Mouse (Mus musculus): Measurements from ENCODE around the gene Clasp2. TPM values are rescaled to one million over a fixed set of nuclear protein-coding genes. Genes with fewer than 3 reads are reported as not detected.

Clasp2 gene
- total and polyA plus RNA-seq, 2 experiments from 2014 or later = 107 to 242 TPM

DNA sequence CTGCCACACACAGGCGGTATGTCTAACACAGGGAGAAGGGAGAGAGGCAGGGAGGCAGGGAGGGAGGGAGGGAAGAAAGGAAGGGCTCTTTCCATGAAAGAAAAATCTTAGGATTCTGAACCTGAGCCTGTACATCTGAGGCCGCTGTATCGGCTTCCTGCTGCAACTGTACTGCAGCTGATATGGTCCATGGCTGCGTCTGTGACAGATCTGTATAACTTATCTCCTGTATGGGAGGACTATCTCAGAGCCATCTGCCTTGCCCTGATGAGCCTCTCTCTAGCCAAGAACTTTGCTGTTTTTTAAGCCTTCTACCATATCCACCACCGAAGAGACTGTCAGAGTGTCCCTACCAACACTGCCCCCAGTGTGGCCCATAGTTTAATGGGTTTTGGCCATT, 174.5 kb downstream of the Clasp2 start:
- Histone ChIP-seq H3K27me3 (ENCODE audit: insufficient read depth, low read length) (no peaks in the 10 kb centered on the region), H3K4me1 (ENCODE audit: insufficient read depth, low read length) (no peaks in the 10 kb centered on the region), H3K4me2 (ENCODE audit: low read depth, low read length) (no peak overlapping the region), H3K27ac (no peak overlapping the region), H3K9ac (replicated peaks; ENCODE audit: low read length) (no peak overlapping the region), H3K4me3 (ENCODE audit: low read length) (no peak overlapping the region), H3K36me3 (ENCODE audit: insufficient read depth, low read length) (peaks cover 51% of the 10 kb centered on the region), H3K9me3 (ENCODE audit: low read length) (no peaks in the 10 kb centered on the region)
- no peak for TF ChIP-seq CTCF (IDR thresholded peaks at IDR 0.05; ENCODE audit: low read depth)
- WGBS = 98% methylated on average over 5 of the region's 5 CpGs
- no peak for DNase-seq (ENCODE audit: low spot score)
- ATAC-seq = no peak

DNA sequence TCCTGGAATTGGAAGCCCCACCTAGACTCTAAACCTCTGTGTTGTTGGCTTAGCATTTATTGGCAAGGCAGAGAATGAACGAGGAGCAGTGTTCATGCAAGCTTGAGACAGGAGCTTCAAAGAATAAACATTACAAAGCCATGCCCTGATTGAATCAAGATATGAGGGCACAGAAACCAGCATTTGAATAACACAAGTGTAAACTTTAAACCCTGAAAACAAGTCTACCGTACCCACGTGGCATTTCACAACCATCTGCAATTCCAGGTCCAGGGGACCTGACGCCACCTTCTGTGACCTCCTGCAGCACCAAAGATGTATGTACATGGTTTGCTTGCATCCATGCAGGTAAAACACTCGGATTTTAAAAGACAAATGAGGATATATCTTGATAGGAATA, 181.4 kb downstream of the Clasp2 start:
- Histone ChIP-seq H3K4me2 (ENCODE audit: low read depth, low read length) (no peak overlapping the region), H3K4me3 (ENCODE audit: low read length) (no peak overlapping the region), H3K9me3 (ENCODE audit: low read length) (no peaks in the 10 kb centered on the region), H3K36me3 (ENCODE audit: insufficient read depth, low read length) (peaks cover 21% of the 10 kb centered on the region), H3K4me1 (ENCODE audit: insufficient read depth, low read length) (no peaks in the 10 kb centered on the region), H3K27me3 (ENCODE audit: insufficient read depth, low read length) (no peaks in the 10 kb centered on the region), H3K27ac (no peak overlapping the region), H3K9ac (replicated peaks; ENCODE audit: low read length) (no peak overlapping the region)
- TF ChIP-seq CTCF (IDR thresholded peaks at IDR 0.05; ENCODE audit: low read depth) = no peak
- DNase-seq (ENCODE audit: low spot score) (no peak), ATAC-seq (no peak)
- 94% methylated on average over 5 of the region's 5 CpGs for WGBS

- H3K9me3 ChIP-seq (ENCODE audit: low read length) = no peaks in the 10 kb centered on the region
- H3K9ac ChIP-seq (replicated peaks; ENCODE audit: low read length) = no peak overlapping the region
- no peak for DNase-seq (ENCODE audit: low spot score)
- no peak overlapping the region for H3K4me2 ChIP-seq (ENCODE audit: low read depth, low read length)
- H3K27ac ChIP-seq = no peak overlapping the region
- no peak for TF ChIP-seq CTCF (IDR thresholded peaks at IDR 0.05; ENCODE audit: low read depth)
- H3K27me3 ChIP-seq (ENCODE audit: insufficient read depth, low read length) = no peaks in the 10 kb centered on the region
- H3K4me3 ChIP-seq (ENCODE audit: low read length) = no peak overlapping the region
- no peak for ATAC-seq
- no peaks in the 10 kb centered on the region for H3K4me1 ChIP-seq (ENCODE audit: insufficient read depth, low read length)
- 92% methylated on average over 5 of the region's 5 CpGs for WGBS
- H3K36me3 ChIP-seq (ENCODE audit: insufficient read depth, low read length) = peaks cover 17% of the 10 kb centered on the region; the same call in 1 of the 2 replicates
Observed at GRCm38 (mm10) chr9:113924883-113925282, 183.6 kb downstream of the Clasp2 start.

DNA sequence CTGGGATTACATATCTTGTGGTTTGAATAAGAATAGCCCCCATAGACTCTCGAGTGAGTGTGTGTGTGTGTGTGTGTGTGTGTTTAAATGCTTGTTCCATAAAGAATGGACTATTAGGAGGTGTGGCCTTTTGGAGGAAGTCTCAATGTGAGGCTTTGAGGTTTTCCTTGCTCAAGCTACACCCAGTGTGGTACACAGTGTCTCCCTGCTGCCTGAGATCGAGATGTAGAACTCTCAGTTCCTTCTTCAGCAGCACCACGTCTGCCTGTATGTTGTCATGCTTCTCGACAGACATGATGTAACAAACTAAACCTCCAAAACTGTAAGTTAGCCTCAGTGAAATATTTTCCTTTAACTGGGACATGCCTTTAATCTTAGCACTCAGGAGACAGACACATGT, 187.3 kb downstream of the Clasp2 start:
- H3K27ac ChIP-seq = no peak overlapping the region
- no peaks in the 10 kb centered on the region for H3K9me3 ChIP-seq (ENCODE audit: low read length)
- DNase-seq (ENCODE audit: low spot score) (no peak), ATAC-seq (no peak)
- peaks cover 3% of the 10 kb centered on the region; the same call in 1 of the 2 replicates for H3K36me3 ChIP-seq (ENCODE audit: insufficient read depth, low read length)
- no peaks in the 10 kb centered on the region for H3K27me3 ChIP-seq (ENCODE audit: insufficient read depth, low read length)
- H3K4me3 ChIP-seq (ENCODE audit: low read length) = no peak overlapping the region
- WGBS = 82% methylated on average over 4 of the region's 4 CpGs
- no peak overlapping the region for H3K4me2 ChIP-seq (ENCODE audit: low read depth, low read length)
- peaks cover 13% of the 10 kb centered on the region for H3K4me1 ChIP-seq (ENCODE audit: insufficient read depth, low read length)
- no peak for TF ChIP-seq CTCF (IDR thresholded peaks at IDR 0.05; ENCODE audit: low read depth)
- H3K9ac ChIP-seq (replicated peaks; ENCODE audit: low read length) = no peak overlapping the region

GRCm38 (mm10) chr9:113929676-113930075, 188.4 kb downstream of the Clasp2 start:
- Histone ChIP-seq H3K27ac (no peak overlapping the region; the same call in 1 of the 2 replicates), H3K9me3 (ENCODE audit: low read length) (no peaks in the 10 kb centered on the region), H3K9ac (replicated peaks; ENCODE audit: low read length) (no peak overlapping the region), H3K27me3 (ENCODE audit: insufficient read depth, low read length) (no peaks in the 10 kb centered on the region), H3K36me3 (ENCODE audit: insufficient read depth, low read length) (no peaks in the 10 kb centered on the region; the same call in 1 of the 2 replicates), H3K4me2 (ENCODE audit: low read depth, low read length) (peak overlapping the region; percentile 61; the same call in 1 of the 2 replicates), H3K4me3 (ENCODE audit: low read length) (no peak overlapping the region), H3K4me1 (ENCODE audit: insufficient read depth, low read length) (peaks cover 13% of the 10 kb centered on the region)
- no peak for TF ChIP-seq CTCF (IDR thresholded peaks at IDR 0.05; ENCODE audit: low read depth)
- DNase-seq (ENCODE audit: low spot score) (no peak), ATAC-seq (no peak)
- WGBS = 78% methylated on average over 1 of the region's 1 CpGs

DNA sequence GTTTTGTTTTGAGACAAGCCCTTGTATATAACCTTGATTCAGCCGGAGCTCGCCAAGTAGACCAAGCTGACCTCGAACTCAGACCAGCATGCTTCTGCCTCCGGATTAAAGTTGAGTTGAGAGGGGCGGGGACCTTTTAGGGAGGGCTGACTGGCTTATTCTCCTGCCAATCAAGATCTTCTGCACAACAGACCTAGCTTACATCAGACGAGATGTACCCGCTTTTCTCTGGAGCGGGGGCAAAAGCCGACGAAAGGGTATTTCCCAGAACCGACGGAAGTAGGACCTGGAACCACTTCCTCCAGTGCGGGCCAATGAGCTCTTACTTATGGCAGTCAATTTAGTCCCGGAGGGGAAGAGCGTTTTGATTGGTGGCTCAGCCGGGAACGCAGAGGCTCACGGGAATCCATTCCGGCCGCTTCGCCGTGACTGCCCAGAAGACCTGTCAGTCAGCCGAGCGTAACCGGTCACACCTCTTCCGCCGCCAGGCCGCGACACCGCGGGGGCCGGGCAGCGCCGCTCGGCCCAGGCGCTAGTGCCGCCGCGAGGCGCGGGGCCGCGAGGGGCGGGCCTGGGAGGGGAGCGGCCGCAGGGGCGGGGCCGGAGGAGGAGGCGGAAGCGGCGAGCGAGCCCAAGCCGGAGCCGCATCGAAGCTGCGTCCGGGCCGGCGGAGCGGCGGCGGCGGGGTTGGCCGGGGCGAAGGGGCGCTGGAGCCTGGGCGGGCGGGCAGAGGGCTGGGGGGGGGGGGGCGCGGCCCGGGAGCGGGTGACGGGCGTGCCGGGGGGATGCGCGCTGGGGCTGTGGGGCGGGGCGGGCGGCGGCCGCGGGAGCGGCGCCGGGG, 189.5 kb downstream of the Clasp2 start, which contains the start of gene Ubp1:
TSS of gene Ubp1 (plus strand) at position 401 of the 841 bp plus-strand sequence.
- ATAC-seq = peak; percentile 98
- Histone ChIP-seq H3K4me3 (ENCODE audit: low read length) (peak within 1 kb of the TSS; percentile 94), H3K27ac (peak within 1 kb of the TSS; percentile 90), H3K9ac (replicated peaks; ENCODE audit: low read length) (peak within 1 kb of the TSS; percentile 91), H3K4me2 (ENCODE audit: low read depth, low read length) (peak within 1 kb of the TSS; percentile 90), H3K27me3 (ENCODE audit: insufficient read depth, low read length) (no peaks in the 10 kb centered on the region), H3K36me3 (ENCODE audit: insufficient read depth, low read length) (no peaks in the 10 kb centered on the region), H3K4me1 (ENCODE audit: insufficient read depth, low read length) (peaks cover 13% of the 10 kb centered on the region), H3K9me3 (ENCODE audit: low read length) (no peaks in the 10 kb centered on the region)
- under 1% methylated on average over 47 of the region's 86 CpGs for WGBS
- DNase-seq (ENCODE audit: low spot score) = peak; percentile 99
- no peak for TF ChIP-seq CTCF (IDR thresholded peaks at IDR 0.05; ENCODE audit: low read depth)
